Mouse (Mus musculus): ENCODE results near the gene Smurf2. TPM values are rescaled to one million over a fixed set of nuclear protein-coding genes. Genes with fewer than 3 reads are reported as not detected.

The Smurf2 gene
- polyA plus RNA-seq (2015; fragmentation: Nextera tagmentation; extraction: Ambion mirVana) = 8.7 and 9.4 TPM in 2 replicates

GRCm38 (mm10) chr11:106920551-106921379 is at the start of gene Smurf2:
TSS of gene Smurf2 (minus strand) at chr11:106920715.
- peak within 1 kb of the TSS; percentile 96 for H3K27ac ChIP-seq (ENCODE audit: low read length)
- ATAC-seq = peak; percentile 98
- H3K4me1 ChIP-seq (ENCODE audit: control insufficient read depth, insufficient read depth, low read length) = peaks cover 12% of the 10 kb centered on the region
- H3K4me2 ChIP-seq (ENCODE audit: low read depth, low read length) = peak within 1 kb of the TSS; percentile 78
- H3K9me3 ChIP-seq (ENCODE audit: control insufficient read depth, low read length) = no peaks in the 10 kb centered on the region
- peak within 1 kb of the TSS; percentile 95 for H3K4me3 ChIP-seq (ENCODE audit: low read length)
- H3K9ac ChIP-seq (ENCODE audit: low read depth, low read length) = peak within 1 kb of the TSS; percentile 97
- H3K36me3 ChIP-seq (ENCODE audit: control insufficient read depth, insufficient read depth, low read length) = no peaks in the 10 kb centered on the region
- WGBS = 5% methylated on average over 35 of the region's 72 CpGs
- H3K27me3 ChIP-seq (replicated peaks; ENCODE audit: control insufficient read depth, insufficient read depth, low read length) = no peaks in the 10 kb centered on the region

- Histone ChIP-seq H3K4me1 (ENCODE audit: control insufficient read depth, insufficient read depth, low read length) (0 out of 2 replicates have a peak, but pooled peaks cover 3% of the 10 kb centered on the region), H3K4me3 (ENCODE audit: low read length) (no peak overlapping the region), H3K4me2 (ENCODE audit: low read depth, low read length) (no peak overlapping the region), H3K9me3 (ENCODE audit: control insufficient read depth, low read length) (0 out of 2 replicates have a peak, but pooled peaks cover 2% of the 10 kb centered on the region), H3K27ac (ENCODE audit: low read length) (no peak overlapping the region), H3K36me3 (ENCODE audit: control insufficient read depth, insufficient read depth, low read length) (no peaks in the 10 kb centered on the region), H3K27me3 (replicated peaks; ENCODE audit: control insufficient read depth, insufficient read depth, low read length) (no peaks in the 10 kb centered on the region), H3K9ac (ENCODE audit: low read depth, low read length) (no peak overlapping the region)
- no peak for ATAC-seq
- 57% methylated on average over 8 of the region's 8 CpGs for WGBS
Measured at GRCm38 (mm10) chr11:106969798-106970197, 49.3 kb upstream of the Smurf2 start.

- no peak overlapping the region for H3K27ac ChIP-seq (ENCODE audit: low read length)
- WGBS = 59% methylated on average over 10 of the region's 10 CpGs
Measured at GRCm38 (mm10) chr11:106967630-106968029, 47.1 kb upstream of the Smurf2 start.

GRCm38 (mm10) chr11:106965881-106966280 is 45.4 kb upstream of the Smurf2 start:
- H3K9ac ChIP-seq (ENCODE audit: low read depth, low read length) = no peak overlapping the region
- 0 out of 2 replicates have a peak, but pooled peaks cover 2% of the 10 kb centered on the region for H3K9me3 ChIP-seq (ENCODE audit: control insufficient read depth, low read length)
- no peak overlapping the region for H3K27ac ChIP-seq (ENCODE audit: low read length)
- H3K4me2 ChIP-seq (ENCODE audit: low read depth, low read length) = no peak overlapping the region
- no peak for ATAC-seq
- H3K27me3 ChIP-seq (replicated peaks; ENCODE audit: control insufficient read depth, insufficient read depth, low read length) = no peaks in the 10 kb centered on the region
- no peaks in the 10 kb centered on the region for H3K36me3 ChIP-seq (ENCODE audit: control insufficient read depth, insufficient read depth, low read length)
- no peak overlapping the region for H3K4me3 ChIP-seq (ENCODE audit: low read length)
- WGBS = 93% methylated on average over 4 of the region's 4 CpGs
- peaks cover 9% of the 10 kb centered on the region; the same call in 1 of the 2 replicates for H3K4me1 ChIP-seq (ENCODE audit: control insufficient read depth, insufficient read depth, low read length)

More at GRCm38 (mm10) chr11:106967630-106968029, 47.1 kb upstream of the Smurf2 start:
- Histone ChIP-seq H3K27me3 (replicated peaks; ENCODE audit: control insufficient read depth, insufficient read depth, low read length) (no peaks in the 10 kb centered on the region), H3K4me2 (ENCODE audit: low read depth, low read length) (no peak overlapping the region), H3K4me1 (ENCODE audit: control insufficient read depth, insufficient read depth, low read length) (0 out of 2 replicates have a peak, but pooled peaks cover 3% of the 10 kb centered on the region), H3K9me3 (ENCODE audit: control insufficient read depth, low read length) (0 out of 2 replicates have a peak, but pooled peaks cover 2% of the 10 kb centered on the region), H3K4me3 (ENCODE audit: low read length) (no peak overlapping the region), H3K36me3 (ENCODE audit: control insufficient read depth, insufficient read depth, low read length) (no peaks in the 10 kb centered on the region), H3K9ac (ENCODE audit: low read depth, low read length) (no peak overlapping the region)
- ATAC-seq = no peak

GRCm38 (mm10) chr11:106962310-106962709 is 41.8 kb upstream of the Smurf2 start:
- WGBS = 79% methylated on average over 9 of the region's 9 CpGs
- Histone ChIP-seq H3K4me2 (ENCODE audit: low read depth, low read length) (no peak overlapping the region), H3K27me3 (replicated peaks; ENCODE audit: control insufficient read depth, insufficient read depth, low read length) (no peaks in the 10 kb centered on the region), H3K9me3 (ENCODE audit: control insufficient read depth, low read length) (0 out of 2 replicates have a peak, but pooled peaks cover 2% of the 10 kb centered on the region), H3K36me3 (ENCODE audit: control insufficient read depth, insufficient read depth, low read length) (no peaks in the 10 kb centered on the region), H3K4me1 (ENCODE audit: control insufficient read depth, insufficient read depth, low read length) (peaks cover 10% of the 10 kb centered on the region; the same call in 1 of the 2 replicates), H3K9ac (ENCODE audit: low read depth, low read length) (no peak overlapping the region), H3K4me3 (ENCODE audit: low read length) (no peak overlapping the region), H3K27ac (ENCODE audit: low read length) (peak overlapping the region; percentile 68; the same call in 1 of the 2 replicates)
- no peak for ATAC-seq

- H3K36me3 ChIP-seq (ENCODE audit: control insufficient read depth, insufficient read depth, low read length) = no peaks in the 10 kb centered on the region
- H3K4me3 ChIP-seq (ENCODE audit: low read length) = no peak overlapping the region
- peak overlapping the region; percentile 68 for H3K27ac ChIP-seq (ENCODE audit: low read length)
- 64% methylated on average over 13 of the region's 13 CpGs for WGBS
- ATAC-seq = peak; percentile 12; the same call in 1 of the 2 replicates
- 0 out of 2 replicates have a peak overlapping the region, but pooled peaks have one; percentile 24 for H3K9ac ChIP-seq (ENCODE audit: low read depth, low read length)
- H3K4me1 ChIP-seq (ENCODE audit: control insufficient read depth, insufficient read depth, low read length) = peaks cover 13% of the 10 kb centered on the region; the same call in 1 of the 2 replicates
- H3K4me2 ChIP-seq (ENCODE audit: low read depth, low read length) = no peak overlapping the region
- 0 out of 2 replicates have a peak, but pooled peaks cover 2% of the 10 kb centered on the region for H3K9me3 ChIP-seq (ENCODE audit: control insufficient read depth, low read length)
- H3K27me3 ChIP-seq (replicated peaks; ENCODE audit: control insufficient read depth, insufficient read depth, low read length) = no peaks in the 10 kb centered on the region
Measured at GRCm38 (mm10) chr11:106961471-106962081, 41.1 kb upstream of the Smurf2 start.

GRCm38 (mm10) chr11:106959121-106959520 is 38.6 kb upstream of the Smurf2 start:
- peaks cover 13% of the 10 kb centered on the region; the same call in 1 of the 2 replicates for H3K4me1 ChIP-seq (ENCODE audit: control insufficient read depth, insufficient read depth, low read length)
- WGBS = 90% methylated on average over 5 of the region's 5 CpGs
- no peaks in the 10 kb centered on the region for H3K9me3 ChIP-seq (ENCODE audit: control insufficient read depth, low read length)
- H3K27ac ChIP-seq (ENCODE audit: low read length) = no peak overlapping the region
- no peaks in the 10 kb centered on the region for H3K36me3 ChIP-seq (ENCODE audit: control insufficient read depth, insufficient read depth, low read length)
- no peak for ATAC-seq
- H3K4me3 ChIP-seq (ENCODE audit: low read length) = no peak overlapping the region
- H3K27me3 ChIP-seq (replicated peaks; ENCODE audit: control insufficient read depth, insufficient read depth, low read length) = no peaks in the 10 kb centered on the region
- H3K9ac ChIP-seq (ENCODE audit: low read depth, low read length) = no peak overlapping the region
- H3K4me2 ChIP-seq (ENCODE audit: low read depth, low read length) = no peak overlapping the region

- Histone ChIP-seq H3K9me3 (ENCODE audit: control insufficient read depth, low read length) (no peaks in the 10 kb centered on the region), H3K4me3 (ENCODE audit: low read length) (no peak overlapping the region), H3K4me1 (ENCODE audit: control insufficient read depth, insufficient read depth, low read length) (peaks cover 13% of the 10 kb centered on the region; the same call in 1 of the 2 replicates), H3K27ac (ENCODE audit: low read length) (0 out of 2 replicates have a peak overlapping the region, but pooled peaks have one; percentile 25), H3K36me3 (ENCODE audit: control insufficient read depth, insufficient read depth, low read length) (no peaks in the 10 kb centered on the region), H3K9ac (ENCODE audit: low read depth, low read length) (no peak overlapping the region), H3K27me3 (replicated peaks; ENCODE audit: control insufficient read depth, insufficient read depth, low read length) (no peaks in the 10 kb centered on the region), H3K4me2 (ENCODE audit: low read depth, low read length) (no peak overlapping the region)
- no peak for ATAC-seq
- WGBS = 72% methylated on average over 6 of the region's 6 CpGs
Measured at GRCm38 (mm10) chr11:106958407-106959071, 38.0 kb upstream of the Smurf2 start.

Measured in intestine, embryonic 16.5 days (tissue).